Mouse (Mus musculus): Measurements from ENCODE around the gene Bud23.
A peak's percentile ranks its signal among the peaks of the same experiment; 100 is the strongest.
"Not testable (repeated sequence)": the region's sequence is repeated elsewhere in the genome, so short reads cannot be mapped to it uniquely, and the experiment has no call there.

The Bud23 gene

GRCm38 (mm10) chr5:135072061-135072460 is 7.3 kb upstream of the Bud23 start:
- no peak for DNase-seq (ENCODE audit: low spot score)

GRCm38 (mm10) chr5:135070448-135070847 is 5.7 kb upstream of the Bud23 start:
- DNase-seq (ENCODE audit: low spot score), result no peak

- no peak for DNase-seq (ENCODE audit: low spot score)
These were observed 1.2 kb upstream of the Bud23 start for GRCm38 (mm10) chr5:135066008-135066407.

- DNase-seq (ENCODE audit: low spot score), result no peak
These were observed 385 bp downstream of the Bud23 start for GRCm38 (mm10) chr5:135064382-135064766.

- DNase-seq (ENCODE audit: low spot score), result peak; percentile 96
These were observed 954 bp downstream of the Bud23 start, which contains the start of gene Dnajc30 for GRCm38 (mm10) chr5:135063629-135064381. TSS of gene Dnajc30 (plus strand) at chr5:135064202.

GRCm38 (mm10) chr5:135053356-135053755 is 11.4 kb downstream of the Bud23 start:
- no peak for DNase-seq (ENCODE audit: low spot score)

GRCm38 (mm10) chr5:135049268-135049667 is 15.5 kb downstream of the Bud23 start:
- not testable (repeated sequence) for DNase-seq (ENCODE audit: low spot score)

- DNase-seq (ENCODE audit: low spot score), result no peak
These were observed 16.2 kb downstream of the Bud23 start for GRCm38 (mm10) chr5:135048539-135048938.

- DNase-seq (ENCODE audit: low spot score), result no peak
These were observed 20.2 kb downstream of the Bud23 start for GRCm38 (mm10) chr5:135044575-135044974.

GRCm38 (mm10) chr5:135042105-135042788 is 22.5 kb downstream of the Bud23 start:
- no peak for DNase-seq (ENCODE audit: low spot score)

- no peak for DNase-seq (ENCODE audit: low spot score)
These were observed 24.0 kb downstream of the Bud23 start for GRCm38 (mm10) chr5:135040777-135041176.

GRCm38 (mm10) chr5:135040059-135040458 is 24.7 kb downstream of the Bud23 start:
- DNase-seq (ENCODE audit: low spot score), result no peak

GRCm38 (mm10) chr5:135039541-135039940 is 25.2 kb downstream of the Bud23 start:
- DNase-seq (ENCODE audit: low spot score), result no peak

- DNase-seq (ENCODE audit: low spot score), result no peak
These were observed 26.8 kb downstream of the Bud23 start for GRCm38 (mm10) chr5:135037946-135038345.

GRCm38 (mm10) chr5:135035608-135036359 is 29.0 kb downstream of the Bud23 start:
- DNase-seq (ENCODE audit: low spot score), result no peak

GRCm38 (mm10) chr5:135034593-135034992 is 30.2 kb downstream of the Bud23 start:
- no peak for DNase-seq (ENCODE audit: low spot score)

GRCm38 (mm10) chr5:135032581-135032980 is 32.2 kb downstream of the Bud23 start:
- no peak for DNase-seq (ENCODE audit: low spot score)

- peak; percentile 38 for DNase-seq (ENCODE audit: low spot score)
These were observed 35.5 kb downstream of the Bud23 start for GRCm38 (mm10) chr5:135029007-135029854.

GRCm38 (mm10) chr5:135025899-135026298 is 38.9 kb downstream of the Bud23 start:
- DNase-seq (ENCODE audit: low spot score), result no peak

GRCm38 (mm10) chr5:135024665-135025224 is 40.0 kb downstream of the Bud23 start:
- DNase-seq (ENCODE audit: low spot score), result no peak
